Mouse (Mus musculus): ENCODE results near the gene Slfn8. TPM values are rescaled to one million over a fixed set of nuclear protein-coding genes. Genes with fewer than 3 reads are reported as not detected.
"Not testable (repeated sequence)": the region's sequence is repeated elsewhere in the genome, so short reads cannot be mapped to it uniquely, and the experiment has no call there.

Slfn8 gene
- polyA plus RNA-seq, 1 experiment from 2014 or later: 0.46 TPM

DNA sequence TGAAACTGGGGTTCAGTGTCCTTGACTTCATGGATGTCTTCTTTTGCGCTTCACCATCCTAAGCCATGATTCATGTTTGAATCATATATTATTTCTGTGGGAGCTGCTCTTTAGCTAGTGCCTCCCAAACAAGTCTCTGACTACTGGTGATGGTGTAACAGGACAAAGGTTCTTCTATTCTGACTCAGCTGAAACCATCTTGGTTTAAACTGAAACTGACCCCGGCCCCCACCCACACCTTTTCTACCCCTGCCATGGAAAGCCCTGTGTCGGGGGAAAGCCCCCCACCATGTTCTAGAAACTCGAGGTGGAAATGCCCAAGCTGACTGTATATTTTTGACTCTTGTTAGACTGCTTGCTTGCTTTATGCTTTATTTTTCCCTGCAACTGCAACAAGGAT is 23.3 kb upstream of the Slfn8 start:
- no peak overlapping the region for H3K4me3 ChIP-seq

DNA sequence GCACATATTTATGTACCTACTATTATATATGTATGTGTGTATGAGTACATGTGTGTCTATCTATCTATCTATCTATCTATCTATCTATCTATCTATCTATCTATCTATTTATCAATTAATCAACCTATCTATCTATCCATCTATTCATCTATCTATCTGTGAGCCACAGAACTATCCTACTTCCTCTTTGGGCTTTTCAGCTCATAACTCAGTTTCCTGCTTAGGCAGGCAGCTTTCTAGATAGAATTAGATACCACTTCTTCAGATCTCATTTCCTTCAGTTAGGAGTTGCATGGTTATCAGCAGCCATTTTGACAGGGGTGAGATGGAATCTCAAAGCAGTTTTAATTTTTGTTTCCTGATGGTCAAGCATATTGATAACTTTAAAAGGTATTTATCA is 20.4 kb upstream of the Slfn8 start:
- no peaks in the 10 kb centered on the region; the same call in 1 of the 2 replicates for H3K27me3 ChIP-seq
- H3K4me3 ChIP-seq: no peak overlapping the region
- no peak overlapping the region for H3K9ac ChIP-seq (replicated peaks)
- no peak overlapping the region for H3K27ac ChIP-seq (replicated peaks)
- no peaks in the 10 kb centered on the region for H3K36me3 ChIP-seq
- no peak for ATAC-seq (ENCODE audit: low FRiP score, low read depth)
- H3K4me2 ChIP-seq (replicated peaks): no peak overlapping the region
- H3K9me3 ChIP-seq: no peaks in the 10 kb centered on the region
- H3K4me1 ChIP-seq: no peaks in the 10 kb centered on the region

More for the DNA sequence above, 23.3 kb upstream of the Slfn8 start:
- no peaks in the 10 kb centered on the region for H3K9me3 ChIP-seq
- H3K9ac ChIP-seq (replicated peaks): no peak overlapping the region
- no peak for ATAC-seq (ENCODE audit: low FRiP score, low read depth)
- no peak overlapping the region for H3K4me2 ChIP-seq (replicated peaks)
- 88% methylated on average over 4 of the region's 4 CpGs for WGBS
- H3K27me3 ChIP-seq: no peaks in the 10 kb centered on the region; the same call in 1 of the 2 replicates
- no peaks in the 10 kb centered on the region for H3K36me3 ChIP-seq
- no peaks in the 10 kb centered on the region for H3K4me1 ChIP-seq
- H3K27ac ChIP-seq (replicated peaks): no peak overlapping the region

DNA sequence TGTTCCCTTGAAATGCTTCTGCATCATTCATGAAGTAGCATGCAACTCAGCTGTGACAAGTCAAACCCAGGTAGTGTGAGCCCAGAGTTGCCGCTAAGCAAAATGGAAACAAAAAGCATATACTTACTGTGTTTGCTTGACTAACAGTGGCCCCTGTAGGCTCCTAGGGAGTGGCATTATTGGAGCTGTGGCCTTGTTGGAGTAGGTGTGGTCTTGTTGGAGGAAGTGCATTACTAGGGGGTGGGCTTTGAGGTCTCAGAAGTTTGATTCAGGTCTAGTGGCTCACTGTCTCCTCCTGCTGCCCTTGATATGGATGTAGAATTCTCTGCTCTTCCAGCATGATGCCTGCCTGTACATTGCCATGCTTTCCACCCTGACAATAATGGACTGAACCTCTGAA is 19.7 kb upstream of the Slfn8 start:
- no peak for ATAC-seq (ENCODE audit: low FRiP score, low read depth)
- Histone ChIP-seq H3K9me3 (no peaks in the 10 kb centered on the region), H3K27ac (replicated peaks) (no peak overlapping the region), H3K4me3 (no peak overlapping the region), H3K4me2 (replicated peaks) (no peak overlapping the region), H3K9ac (replicated peaks) (no peak overlapping the region), H3K36me3 (no peaks in the 10 kb centered on the region), H3K4me1 (no peaks in the 10 kb centered on the region), H3K27me3 (no peaks in the 10 kb centered on the region; the same call in 1 of the 2 replicates)
- 30% methylated on average over 1 of the region's 1 CpGs for WGBS

DNA sequence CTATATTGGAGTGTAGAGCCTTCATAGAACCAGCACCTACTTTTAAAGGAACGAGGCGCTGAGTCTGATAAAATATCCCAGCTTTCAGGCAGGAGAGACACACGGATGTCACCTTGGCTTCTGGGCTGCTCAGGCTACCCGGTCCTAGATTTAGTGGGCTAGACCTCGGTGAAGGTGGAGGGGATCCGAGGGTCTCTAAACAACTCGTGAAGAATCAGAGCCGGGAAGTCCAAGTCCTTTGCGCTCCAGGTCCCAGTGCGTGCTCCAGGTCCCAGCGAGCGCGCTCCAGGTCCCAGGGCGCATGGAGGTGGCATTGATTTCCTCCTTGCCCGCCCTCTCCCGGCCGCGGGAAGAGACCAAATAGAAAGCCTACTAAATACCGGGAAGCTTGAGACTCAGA is 19.2 kb upstream of the Slfn8 start:
- Histone ChIP-seq H3K9ac (replicated peaks) (no peak overlapping the region), H3K4me3 (no peak overlapping the region), H3K9me3 (no peaks in the 10 kb centered on the region), H3K27me3 (no peaks in the 10 kb centered on the region; the same call in 1 of the 2 replicates), H3K4me1 (no peaks in the 10 kb centered on the region), H3K27ac (replicated peaks) (no peak overlapping the region), H3K36me3 (no peaks in the 10 kb centered on the region), H3K4me2 (replicated peaks) (0 out of 2 replicates have a peak overlapping the region, but pooled peaks have one; percentile 22)
- ATAC-seq (ENCODE audit: low FRiP score, low read depth): no peak
- 17% methylated on average over 19 of the region's 19 CpGs for WGBS

DNA sequence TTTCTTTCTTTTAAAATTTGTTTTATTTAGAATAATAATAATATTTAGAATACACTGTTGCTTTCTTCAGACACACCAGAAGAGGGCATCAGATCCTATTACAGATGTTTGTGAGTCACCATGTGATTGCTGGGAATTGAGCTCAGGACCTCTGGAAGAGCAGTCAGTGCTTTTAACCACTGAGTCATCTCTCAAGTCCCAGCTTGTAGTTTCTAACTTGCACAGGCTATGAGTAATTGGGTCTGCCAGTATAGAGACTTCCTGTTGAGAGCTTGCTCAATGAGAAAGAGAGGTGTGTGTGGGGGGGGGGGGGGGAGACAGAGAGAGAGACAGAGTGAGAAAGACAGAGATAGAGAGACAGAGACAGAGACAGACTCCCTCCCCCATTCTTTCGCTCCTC is 18.5 kb upstream of the Slfn8 start:
- no peak overlapping the region for H3K4me3 ChIP-seq
- no peak overlapping the region for H3K27ac ChIP-seq (replicated peaks)
- no peaks in the 10 kb centered on the region for H3K9me3 ChIP-seq
- H3K4me1 ChIP-seq: no peaks in the 10 kb centered on the region
- no peak overlapping the region for H3K4me2 ChIP-seq (replicated peaks)
- H3K9ac ChIP-seq (replicated peaks): no peak overlapping the region
- H3K36me3 ChIP-seq: no peaks in the 10 kb centered on the region
- H3K27me3 ChIP-seq: no peaks in the 10 kb centered on the region; the same call in 1 of the 2 replicates
- 86% methylated on average over 1 of the region's 1 CpGs for WGBS
- no peak for ATAC-seq (ENCODE audit: low FRiP score, low read depth)

DNA sequence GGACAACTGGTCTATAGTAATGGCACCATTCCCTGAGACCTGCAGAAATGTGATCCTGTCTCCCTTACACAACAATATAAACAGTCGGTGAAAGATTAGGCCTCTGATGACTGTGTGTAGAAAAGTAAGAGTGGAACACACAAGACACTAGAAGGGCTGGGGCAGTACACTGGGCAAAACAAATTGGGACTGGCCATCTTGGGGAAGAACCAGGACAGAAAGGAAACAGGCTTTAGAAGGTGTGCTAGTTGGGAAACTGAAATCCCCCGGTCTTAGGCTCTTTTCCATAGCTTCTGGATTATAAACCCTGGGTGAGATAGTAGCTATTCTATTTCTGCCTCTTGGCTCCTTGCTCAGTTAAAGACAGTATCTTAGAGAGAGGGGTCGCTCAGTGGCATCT is 18.1 kb upstream of the Slfn8 start:
- not testable (repeated sequence) for H3K27ac ChIP-seq (replicated peaks); H3K27me3 ChIP-seq; H3K4me1 ChIP-seq; H3K9ac ChIP-seq (replicated peaks); H3K9me3 ChIP-seq; H3K36me3 ChIP-seq; H3K4me2 ChIP-seq (replicated peaks); H3K4me3 ChIP-seq; ATAC-seq (ENCODE audit: low FRiP score, low read depth)
- 93% methylated on average over 3 of the region's 3 CpGs for WGBS

DNA sequence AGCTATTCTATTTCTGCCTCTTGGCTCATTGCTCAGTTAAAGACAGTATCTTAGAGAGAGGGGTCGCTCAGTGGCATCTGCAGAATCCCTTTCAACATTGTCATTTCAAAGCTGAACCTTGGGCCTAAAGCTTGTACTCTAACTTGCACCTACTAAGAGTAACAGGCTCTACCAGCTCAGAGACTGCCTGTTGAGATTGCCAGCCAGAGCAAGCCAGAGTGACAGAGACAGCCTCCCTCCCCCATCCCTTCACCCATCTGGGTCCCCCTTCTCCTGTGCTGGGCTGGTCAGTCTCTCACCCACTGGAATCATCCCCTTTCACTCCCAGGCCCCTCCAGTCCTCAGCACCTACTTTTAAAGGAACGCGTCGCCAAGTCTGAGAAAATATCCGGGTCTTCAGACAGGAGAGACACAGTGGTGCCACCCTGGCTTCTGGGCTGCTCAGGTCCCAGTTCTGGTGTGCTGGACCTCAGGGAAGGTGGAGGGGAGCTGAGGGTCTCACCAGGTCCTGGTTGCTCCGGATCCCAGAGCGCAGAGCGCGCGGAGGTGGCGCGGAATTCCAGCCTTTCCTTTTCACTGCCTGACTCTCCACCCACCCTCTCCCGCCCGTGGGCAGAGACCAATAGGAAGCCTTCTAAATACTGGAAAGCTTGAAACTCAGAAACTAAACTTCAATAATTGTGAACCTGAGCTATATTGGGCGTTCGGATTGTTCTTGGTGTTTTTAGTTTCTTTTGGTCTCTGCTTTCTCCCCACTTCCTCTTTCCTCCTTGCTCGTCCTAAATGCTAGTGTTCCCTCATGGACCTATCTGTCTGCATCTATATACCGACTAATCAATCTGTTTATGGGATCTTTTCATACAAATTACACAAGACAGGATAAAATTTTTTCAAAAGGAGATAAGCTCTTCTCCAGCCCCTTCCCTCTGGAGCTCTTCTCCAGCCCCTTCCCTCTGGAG is 770 bp downstream of the Slfn8 start:
- H3K27me3 ChIP-seq; ATAC-seq (ENCODE audit: low FRiP score, low read depth); H3K27ac ChIP-seq (replicated peaks); H3K36me3 ChIP-seq; H3K4me1 ChIP-seq; H3K9ac ChIP-seq (replicated peaks); H3K9me3 ChIP-seq; H3K4me2 ChIP-seq (replicated peaks); H3K4me3 ChIP-seq: not testable (repeated sequence)
- 86% methylated on average over 18 of the region's 18 CpGs for WGBS

DNA sequence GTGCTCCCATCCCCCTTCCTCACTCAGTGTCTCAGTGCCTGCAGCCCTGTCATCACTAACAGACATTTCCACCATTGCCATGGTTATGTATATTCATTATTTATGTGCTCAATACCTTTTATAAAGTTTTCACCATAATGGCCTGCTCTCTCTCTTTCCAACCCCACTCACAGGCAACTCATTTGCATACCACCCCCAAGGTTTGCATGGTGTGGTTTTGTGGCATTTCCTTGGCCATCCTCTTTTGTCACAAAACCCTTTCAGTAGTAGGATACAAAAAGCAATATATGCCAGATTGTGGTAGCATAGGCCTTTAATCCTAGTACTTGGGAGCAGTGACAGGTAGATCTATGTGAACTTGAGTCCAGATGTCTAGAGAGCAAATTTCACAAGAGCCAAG is 4.5 kb downstream of the Slfn8 start:
- no peak overlapping the region for H3K27ac ChIP-seq (replicated peaks)
- H3K36me3 ChIP-seq: no peaks in the 10 kb centered on the region
- H3K9me3 ChIP-seq: no peaks in the 10 kb centered on the region
- no peak overlapping the region for H3K4me3 ChIP-seq
- no peak overlapping the region for H3K4me2 ChIP-seq (replicated peaks)
- no peaks in the 10 kb centered on the region for H3K4me1 ChIP-seq
- H3K9ac ChIP-seq (replicated peaks): no peak overlapping the region
- no peak for ATAC-seq (ENCODE audit: low FRiP score, low read depth)
- H3K27me3 ChIP-seq: no peaks in the 10 kb centered on the region

DNA sequence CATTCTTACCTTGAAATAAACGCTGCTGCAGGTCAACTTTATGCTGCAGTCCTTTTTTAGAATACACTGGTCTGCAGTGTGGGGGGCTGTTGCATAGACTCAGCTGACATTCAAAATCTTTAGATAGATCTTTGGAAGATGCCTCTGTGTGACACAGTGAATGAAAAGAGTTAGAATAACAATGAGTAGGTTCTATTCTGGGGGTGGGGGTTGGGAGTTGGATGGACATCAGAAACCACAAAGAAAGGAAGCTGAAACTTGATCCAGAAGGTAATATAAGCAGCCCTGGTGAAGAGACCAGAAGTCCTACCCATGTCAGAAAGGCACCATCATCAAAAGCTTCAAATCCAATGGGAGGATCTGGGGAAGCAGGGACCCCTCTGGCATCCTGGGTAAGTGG is 7.3 kb downstream of the Slfn8 start:
- no peak for ATAC-seq (ENCODE audit: low FRiP score, low read depth)
- Histone ChIP-seq H3K36me3 (no peaks in the 10 kb centered on the region), H3K4me1 (no peaks in the 10 kb centered on the region), H3K4me2 (replicated peaks) (no peak overlapping the region), H3K9me3 (no peaks in the 10 kb centered on the region), H3K4me3 (no peak overlapping the region), H3K27me3 (no peaks in the 10 kb centered on the region), H3K9ac (replicated peaks) (no peak overlapping the region), H3K27ac (replicated peaks) (no peak overlapping the region)
- WGBS: 72% methylated on average over 1 of the region's 1 CpGs

DNA sequence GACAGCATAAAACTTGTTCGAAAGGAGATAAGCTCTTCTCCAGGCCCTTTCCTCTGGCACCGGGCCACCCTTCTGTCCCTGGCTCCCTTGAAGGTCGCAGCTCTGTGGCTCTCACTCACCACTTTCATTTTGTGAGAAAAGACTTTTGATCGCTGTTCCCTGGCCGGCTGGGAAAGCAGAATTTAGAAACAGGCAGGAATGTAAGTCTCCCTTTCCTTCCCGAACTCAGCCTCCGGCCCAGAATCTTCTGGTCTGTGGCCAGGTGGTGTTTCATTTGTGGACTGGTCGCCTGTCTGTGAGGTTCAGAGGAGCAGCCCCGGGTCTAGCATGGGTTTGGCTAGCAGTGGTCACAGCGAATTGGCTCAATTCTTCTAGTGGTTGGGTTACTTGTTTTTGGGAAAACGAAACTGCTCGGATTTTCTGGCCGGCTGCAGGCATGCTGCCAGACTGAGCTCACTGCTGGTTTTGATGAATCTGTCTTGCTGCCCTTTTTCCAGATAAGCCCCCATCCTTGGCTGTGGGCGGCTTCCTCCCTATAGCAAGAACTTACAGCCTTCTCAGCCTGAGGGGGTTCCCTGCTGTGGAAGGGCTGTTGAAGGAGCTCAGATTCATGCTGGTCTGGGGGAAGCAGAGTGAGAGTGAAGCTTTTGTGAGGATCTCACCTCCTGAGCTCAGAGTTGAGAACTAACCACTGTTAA is 29.0 kb downstream of the Slfn8 start, which contains the start of gene Slfn9:
TSS of gene Slfn9 (minus strand) at position 362 of the 698 bp plus-strand sequence.
- Histone ChIP-seq H3K27me3 (peaks cover 18% of the 10 kb centered on the region), H3K4me3 (peak within 1 kb of the TSS; percentile 35), H3K4me2 (replicated peaks) (peak within 1 kb of the TSS; percentile 55), H3K36me3 (no peaks in the 10 kb centered on the region), H3K27ac (replicated peaks) (no peak within 1 kb of the TSS), H3K9ac (replicated peaks) (peak within 1 kb of the TSS; percentile 47; the same call in 1 of the 2 replicates), H3K4me1 (peaks cover 18% of the 10 kb centered on the region), H3K9me3 (no peaks in the 10 kb centered on the region)
- no peak for ATAC-seq (ENCODE audit: low FRiP score, low read depth)
- WGBS: 8% methylated on average over 14 of the region's 14 CpGs

DNA sequence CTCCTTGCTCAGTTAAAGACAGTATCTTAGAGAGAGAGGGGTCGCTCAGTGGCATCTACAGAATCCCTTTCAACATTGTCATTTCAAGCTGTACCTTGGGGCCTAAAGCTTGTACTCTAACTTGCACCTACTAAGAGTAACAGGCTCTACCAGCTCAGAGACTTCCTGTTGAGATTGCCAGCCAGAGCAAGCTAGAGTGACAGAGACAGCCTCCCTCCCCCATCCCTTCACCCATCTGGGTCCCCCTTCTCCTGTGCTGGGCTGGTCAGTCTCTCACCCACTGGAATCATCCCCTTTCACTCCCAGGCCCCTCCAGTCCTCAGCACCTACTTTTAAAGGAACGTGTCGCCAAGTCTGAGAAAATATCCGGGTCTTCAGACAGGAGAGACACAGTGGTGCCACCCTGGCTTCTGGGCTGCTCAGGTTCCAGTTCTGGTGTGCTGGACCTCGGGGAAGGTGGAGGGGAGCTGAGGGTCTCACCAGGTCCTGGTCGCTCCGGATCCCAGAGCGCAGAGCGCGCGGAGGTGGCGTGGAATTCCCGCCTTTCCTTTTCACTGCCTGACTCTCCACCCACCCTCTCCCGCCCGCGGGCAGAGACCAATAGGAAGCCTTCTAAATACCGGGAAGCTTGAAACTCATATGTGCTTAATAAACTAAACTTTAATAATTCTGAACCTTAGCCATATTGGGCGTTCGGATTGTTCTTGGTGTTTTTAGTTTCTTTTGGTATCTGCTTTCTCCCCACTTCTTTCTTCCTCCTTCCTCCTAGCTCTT is 29.8 kb downstream of the Slfn8 start:
- WGBS: 18% methylated on average over 19 of the region's 19 CpGs
- peaks cover 18% of the 10 kb centered on the region for H3K4me1 ChIP-seq
- H3K4me3 ChIP-seq: peak overlapping the region; percentile 35
- H3K27ac ChIP-seq (replicated peaks); ATAC-seq (ENCODE audit: low FRiP score, low read depth); H3K36me3 ChIP-seq; H3K9me3 ChIP-seq: not testable (repeated sequence)
- peak overlapping the region; percentile 47; the same call in 1 of the 2 replicates for H3K9ac ChIP-seq (replicated peaks)
- peaks cover 18% of the 10 kb centered on the region for H3K27me3 ChIP-seq
- H3K4me2 ChIP-seq (replicated peaks): peak overlapping the region; percentile 55
